Comparison of ENCODE assay signal across 8 mouse cellular contexts in the genomic region with DNA sequence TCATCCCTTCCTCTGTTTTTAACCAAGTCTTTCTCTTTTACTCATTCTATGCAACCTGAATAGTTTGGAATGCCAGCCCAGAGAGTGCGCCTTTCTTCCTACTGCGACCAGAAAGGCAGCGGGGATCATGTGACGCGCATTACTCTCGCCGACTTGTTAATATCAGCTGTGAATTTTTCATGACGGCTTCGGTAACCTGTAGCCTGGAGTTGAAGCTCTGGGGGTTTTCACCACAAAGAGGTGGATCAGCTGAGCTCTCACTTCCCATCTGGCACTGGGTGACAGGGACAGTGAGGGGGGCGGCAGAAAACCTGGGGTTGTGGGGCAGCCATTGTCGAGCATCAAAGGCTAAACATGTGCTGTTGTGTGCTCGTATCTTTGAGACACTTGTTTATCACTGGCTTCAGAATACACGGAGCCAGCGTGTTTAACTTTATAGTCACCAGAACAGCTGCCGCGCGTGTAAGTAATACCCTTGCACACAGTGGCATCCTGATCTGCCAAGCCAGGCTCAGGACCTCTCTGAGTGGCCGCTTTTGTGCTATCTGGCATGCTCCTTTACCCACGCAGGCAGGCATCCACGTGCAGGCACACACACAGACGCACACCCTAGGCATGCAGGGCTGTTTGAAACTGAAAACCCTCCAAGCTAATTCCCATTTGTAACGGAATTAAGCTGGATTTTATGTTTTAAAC.
DNase-seq lines count a peak whose midpoint lies in the region; ATAC-seq and TF ChIP-seq lines count a peak whose summit lies in the region.

No protein-coding gene starts in this region.

- no peaks in the 10 kb centered on the region for H3K36me3 ChIP-seq in kidney, embryonic 16.5 days (ENCODE audit: insufficient read depth, low read length)
- H3K36me3 ChIP-seq in hindbrain, embryonic 10.5 days, result no peaks in the 10 kb centered on the region
- H3K36me3 ChIP-seq in midbrain, postnatal 0 days (ENCODE audit: insufficient read depth, low read length), result no peaks in the 10 kb centered on the region

- H3K27ac ChIP-seq in kidney, embryonic 16.5 days (ENCODE audit: low read length), result no peak overlapping the region
- peak overlapping the region; percentile 70 for H3K27ac ChIP-seq in hindbrain, embryonic 10.5 days
- H3K27ac ChIP-seq in midbrain, postnatal 0 days (ENCODE audit: low read depth, low read length), result no peak overlapping the region

- intact Hi-C loops in gastrocnemius, postnatal 36 days (cut with DNase I), result no loop called here

- peak overlapping the region; percentile 40 for H3K4me3 ChIP-seq in kidney, embryonic 16.5 days (ENCODE audit: low read length)
- peak overlapping the region; percentile 55 for H3K4me3 ChIP-seq in hindbrain, embryonic 10.5 days
- H3K4me3 ChIP-seq in midbrain, postnatal 0 days (ENCODE audit: low read depth, low read length), result peak overlapping the region; percentile 44

- ATAC-seq in kidney, embryonic 16.5 days (ENCODE audit: low FRiP score, low TSS enrichment), result peak; percentile 51
- peak; percentile 63; the same call in 1 of the 2 replicates for ATAC-seq in midbrain, postnatal 0 days (ENCODE audit: low FRiP score)

- H3K9me3 ChIP-seq in kidney, embryonic 16.5 days (ENCODE audit: low read length), result no peaks in the 10 kb centered on the region
- H3K9me3 ChIP-seq in hindbrain, embryonic 10.5 days, result no peaks in the 10 kb centered on the region
- no peaks in the 10 kb centered on the region for H3K9me3 ChIP-seq in midbrain, postnatal 0 days (ENCODE audit: low read length)

- DNase-seq in kidney, postnatal 10 days, result no peak
- DNase-seq in embryo, embryonic 9.5 days (ENCODE audit: extremely low spot score), result peak; percentile 35
- DNase-seq in hindbrain, embryonic 10.5 days (ENCODE audit: low spot score), result peak; percentile 48
- peak; percentile 40 for DNase-seq in midbrain, postnatal 0 days (ENCODE audit: low spot score)
- DNase-seq in left cerebral cortex, adult 11 months (ENCODE audit: low spot score), result no peak
- DNase-seq in gastrocnemius, postnatal 36 days, result no peak
- no peak for DNase-seq in c-Kit-positive CD71-positive TER-119-positive erythroid progenitor cells, embryonic 14.5 days (ENCODE audit: low spot score)

- H3K4me1 ChIP-seq in kidney, embryonic 16.5 days (ENCODE audit: insufficient read depth, low read length), result no peaks in the 10 kb centered on the region
- H3K4me1 ChIP-seq in hindbrain, embryonic 10.5 days (replicated peaks), result peaks cover 15% of the 10 kb centered on the region
- H3K4me1 ChIP-seq in midbrain, postnatal 0 days (ENCODE audit: insufficient read depth, low read length), result no peaks in the 10 kb centered on the region

- TF ChIP-seq CTCF in midbrain, postnatal 0 days (IDR thresholded peaks at IDR 0.05), result no peak

- H3K9ac ChIP-seq in kidney, embryonic 16.5 days (replicated peaks; ENCODE audit: low read length), result 0 out of 2 replicates have a peak overlapping the region, but pooled peaks have one; percentile 16
- H3K9ac ChIP-seq in midbrain, postnatal 0 days (replicated peaks; ENCODE audit: low read length, poor library complexity, severe bottlenecking), result 0 out of 2 replicates have a peak overlapping the region, but pooled peaks have one; percentile 33

- peaks cover 4% of the 10 kb centered on the region; the same call in 1 of the 2 replicates for H3K27me3 ChIP-seq in kidney, embryonic 16.5 days (ENCODE audit: insufficient read depth, low read length)
- peaks cover 7% of the 10 kb centered on the region; the same call in 1 of the 2 replicates for H3K27me3 ChIP-seq in hindbrain, embryonic 10.5 days (ENCODE audit: insufficient read depth, poor library complexity, severe bottlenecking)
- 0 out of 2 replicates have a peak, but pooled peaks cover 6% of the 10 kb centered on the region for H3K27me3 ChIP-seq in midbrain, postnatal 0 days (ENCODE audit: insufficient read depth, low read length)

- WGBS in kidney, embryonic 16.5 days, result 8% methylated on average over 22 of the region's 22 CpGs
- 8% methylated on average over 22 of the region's 22 CpGs for WGBS in hindbrain, embryonic 10.5 days
- 3% methylated on average over 22 of the region's 22 CpGs for WGBS in midbrain, postnatal 0 days

- H3K4me2 ChIP-seq in kidney, embryonic 16.5 days (replicated peaks; ENCODE audit: low read depth, low read length), result peak overlapping the region; percentile 61
- peak overlapping the region; percentile 88 for H3K4me2 ChIP-seq in midbrain, postnatal 0 days (ENCODE audit: low read depth, low read length, poor library complexity, severe bottlenecking)

Comparison
In these comparisons a context has a peak if more than half of its experiments do, and no peak if none do; other contexts are left out.
1. DNase-seq: peak in embryo, embryonic 9.5 days (single experiment), hindbrain, embryonic 10.5 days (single experiment) and midbrain, postnatal 0 days (single experiment); none in kidney, postnatal 10 days (single experiment), left cerebral cortex, adult 11 months (single experiment), gastrocnemius, postnatal 36 days (0 of 2) and c-Kit-positive CD71-positive TER-119-positive erythroid progenitor cells, embryonic 14.5 days (single experiment).
2. Peak in every context shown above with its lines, with median percentiles within 50 percentile points of each other: H3K4me3 ChIP-seq.